8 mouse cellular contexts compared by ENCODE assay signal in the genomic region with DNA sequence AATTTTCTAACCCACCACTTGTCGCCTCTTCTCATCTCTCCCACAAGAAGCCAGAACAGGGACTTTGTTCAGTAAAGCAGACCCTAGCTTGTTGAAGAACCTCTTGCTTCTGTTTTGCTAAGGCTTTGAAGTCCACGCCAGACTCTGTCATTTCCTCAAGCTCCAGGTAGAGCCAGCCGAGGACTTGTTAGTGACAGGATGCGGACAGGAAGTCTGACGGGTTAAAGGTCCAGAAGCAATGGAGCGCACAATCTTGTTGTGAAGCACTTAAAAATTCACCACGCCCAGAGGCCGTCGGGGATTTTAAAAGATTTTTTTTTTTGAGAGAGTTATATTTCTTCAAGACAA. TPM values are rescaled to one million over a fixed set of nuclear protein-coding genes. Genes with fewer than 3 reads are reported as not detected.
DNase-seq lines count a peak whose midpoint lies in the region; ATAC-seq lines count a peak whose summit lies in the region.

No protein-coding gene starts in this region.

- H3K4me1 ChIP-seq in intestine, embryonic 15.5 days (replicated peaks), result peaks cover 62% of the 10 kb centered on the region
- H3K4me1 ChIP-seq in lung, embryonic 15.5 days, result peaks cover 67% of the 10 kb centered on the region

- H3K9me3 ChIP-seq in intestine, embryonic 15.5 days, result no peaks in the 10 kb centered on the region
- H3K9me3 ChIP-seq in lung, embryonic 15.5 days, result no peaks in the 10 kb centered on the region

- peak overlapping the region; percentile 87 for H3K4me3 ChIP-seq in intestine, embryonic 15.5 days (replicated peaks)
- H3K4me3 ChIP-seq in lung, embryonic 15.5 days, result peak overlapping the region; percentile 91

- H3K27me3 ChIP-seq in intestine, embryonic 15.5 days (replicated peaks), result no peaks in the 10 kb centered on the region
- H3K27me3 ChIP-seq in lung, embryonic 15.5 days, result no peaks in the 10 kb centered on the region
- H3K27me3 ChIP-seq in splenic B cell, adult 2 months (ENCODE audit: control insufficient read depth, insufficient read depth, low read length, poor library complexity, severe bottlenecking), result no peaks in the 10 kb centered on the region

- H3K4me2 ChIP-seq in intestine, embryonic 15.5 days (replicated peaks), result peak overlapping the region; percentile 93
- peak overlapping the region; percentile 93 for H3K4me2 ChIP-seq in lung, embryonic 15.5 days

- peak overlapping the region; percentile 96 for H3K9ac ChIP-seq in intestine, embryonic 15.5 days
- peak overlapping the region; percentile 44 for H3K9ac ChIP-seq in lung, embryonic 15.5 days

- DNase-seq in thymus, postnatal 0 days (ENCODE audit: low spot score), result peak; percentile 78
- no peak for DNase-seq in thymus, postnatal 36 days
- peak; percentile 97 for DNase-seq in heart, adult 11 months
- DNase-seq in splenic B cell, adult 2 months (ENCODE audit: low read depth, low spot score), result peak; percentile 91
- no peak for DNase-seq in ovary, postnatal 10 days (ENCODE audit: low spot score)

- 6% methylated on average over 9 of the region's 9 CpGs for WGBS in intestine, embryonic 15.5 days
- 5% methylated on average over 9 of the region's 9 CpGs for WGBS in lung, embryonic 15.5 days

- ATAC-seq in intestine, embryonic 15.5 days, result no peak
- no peak for ATAC-seq in lung, embryonic 15.5 days (ENCODE audit: borderline replicate concordance, extremely low read depth, low FRiP score, low TSS enrichment)
- ATAC-seq in frontal cortex, adult (ENCODE audit: low TSS enrichment), result no peak

- peak overlapping the region; percentile 100 for H3K27ac ChIP-seq in intestine, embryonic 15.5 days
- peak overlapping the region; percentile 99 for H3K27ac ChIP-seq in lung, embryonic 15.5 days

- H3K36me3 ChIP-seq in intestine, embryonic 15.5 days, result no peaks in the 10 kb centered on the region
- H3K36me3 ChIP-seq in lung, embryonic 15.5 days, result no peaks in the 10 kb centered on the region
- peaks cover 2% of the 10 kb centered on the region; the same call in 1 of the 2 replicates for H3K36me3 ChIP-seq in splenic B cell, adult 2 months (ENCODE audit: control insufficient read depth, insufficient read depth, low read length, poor library complexity, severe bottlenecking)

RNA-seq across cellular contexts. Expression of a gene that starts 0.8 kb away (rescaled TPM):
- polyA plus RNA-seq in thymus, postnatal 0 days (2015; fragmentation: Nextera tagmentation; extraction: Ambion mirVana), result 32.0 and 32.2 TPM in 2 replicates
- 19.7 and 20.8 TPM in 2 replicates for polyA plus RNA-seq in intestine, embryonic 15.5 days (2015; fragmentation: Nextera tagmentation; extraction: Ambion mirVana)
- polyA plus RNA-seq in lung, embryonic 15.5 days (2015; fragmentation: Nextera tagmentation; extraction: Ambion mirVana), result 16.7 and 20.4 TPM in 2 replicates

RNA-seq across cellular contexts. Expression of a gene that starts 59.6 kb away (rescaled TPM):
- polyA plus RNA-seq in thymus, postnatal 0 days (2015; fragmentation: Nextera tagmentation; extraction: Ambion mirVana), result 5.8 and 6.1 TPM in 2 replicates
- polyA plus RNA-seq in intestine, embryonic 15.5 days (2015; fragmentation: Nextera tagmentation; extraction: Ambion mirVana), result 16.7 and 17.0 TPM in 2 replicates
- polyA plus RNA-seq in lung, embryonic 15.5 days (2015; fragmentation: Nextera tagmentation; extraction: Ambion mirVana), result 25.2 and 26.6 TPM in 2 replicates

Comparison
In these comparisons a context has a peak if more than half of its experiments do, and no peak if none do; other contexts are left out.
1. DNase-seq: peak in thymus, postnatal 0 days (single experiment), heart, adult 11 months (single experiment) and splenic B cell, adult 2 months (single experiment); none in thymus, postnatal 36 days (0 of 2) and ovary, postnatal 10 days (single experiment).